Mouse (Mus musculus) lung, embryonic 14.5 days (tissue): ENCODE measurements at regions not wholly inside any gene's neighbourhood (a gene's known extent, or its start where the extent isn't known, plus 50 kb on each side); places are given as distances from the start of the nearest gene placed in this dataset.
"Not testable (repeated sequence)": the region's sequence is repeated elsewhere in the genome, so short reads cannot be mapped to it uniquely, and the experiment has no call there.

ENCODE experiments used
- ATAC-seq: fragments of 200-750 bp; cut with Nextera tagmentation; 2 replicates; pipeline ENCODE4 v1.8.0; 2017; ENCODE audit warnings: mild to moderate bottlenecking, moderate TSS enrichment, moderate library complexity; ENCODE audit not compliant: insufficient read depth
- DNase-seq: peaks from one replicate; pipeline ENCODE4 v3.0.0-alpha.2; 2015
- H3K27ac ChIP-seq: fragments of 300-500 bp; sonication (generic); 2 replicates; pipeline ENCODE4 v1.5.1; 2014; ENCODE audit warnings: low read depth, mild to moderate bottlenecking, moderate library complexity
- H3K27me3 ChIP-seq: fragments of 300-500 bp; sonication (generic); 2 replicates; pipeline ENCODE4 v1.6.1; 2014; ENCODE audit warnings: low read length, control low read depth; ENCODE audit not compliant: insufficient read depth
- H3K36me3 ChIP-seq: fragments of 300-500 bp; sonication (generic); 2 replicates; pipeline ENCODE4 v1.6.1; 2014; ENCODE audit warnings: control low read depth; ENCODE audit not compliant: insufficient read depth
- H3K4me1 ChIP-seq: fragments of 300-500 bp; sonication (generic); 2 replicates; pipeline ENCODE4 v1.6.1; 2014; ENCODE audit warnings: antibody characterized with exemption, control low read depth; ENCODE audit not compliant: insufficient read depth
- H3K4me2 ChIP-seq: fragments of 300-500 bp; sonication (generic); 2 replicates; pipeline ENCODE4 v1.6.1; 2014; ENCODE audit warnings: mild to moderate bottlenecking
- H3K4me3 ChIP-seq: fragments of 300-500 bp; sonication (generic); 2 replicates; pipeline ENCODE4 v1.5.1; 2014; ENCODE audit warnings: low read depth, low read length
- H3K9ac ChIP-seq: fragments of 300-500 bp; sonication (generic); 2 replicates; pipeline ENCODE4 v1.6.1; 2014
- H3K9me3 ChIP-seq: fragments of 300-500 bp; sonication (generic); 2 replicates; pipeline ENCODE4 v1.6.1; 2016; ENCODE audit warnings: low read depth, low read length, control low read depth
- CTCF ChIP-seq: IDR thresholded peaks from 2 replicates; pipeline ENCODE4 v1.5.1; 2016; ENCODE audit warnings: antibody characterized with exemption, low read depth
- WGBS: fragments of 180-500 bp; shearing (Covaris S2); extraction: QIAGEN DNeasy Blood & Tissue Kit; methylation state at CpG from one replicate; pipeline ENCODE4 v1.1.7; 2014; 5-methylcytosine and 5-hydroxymethylcytosine counted together

DNA sequence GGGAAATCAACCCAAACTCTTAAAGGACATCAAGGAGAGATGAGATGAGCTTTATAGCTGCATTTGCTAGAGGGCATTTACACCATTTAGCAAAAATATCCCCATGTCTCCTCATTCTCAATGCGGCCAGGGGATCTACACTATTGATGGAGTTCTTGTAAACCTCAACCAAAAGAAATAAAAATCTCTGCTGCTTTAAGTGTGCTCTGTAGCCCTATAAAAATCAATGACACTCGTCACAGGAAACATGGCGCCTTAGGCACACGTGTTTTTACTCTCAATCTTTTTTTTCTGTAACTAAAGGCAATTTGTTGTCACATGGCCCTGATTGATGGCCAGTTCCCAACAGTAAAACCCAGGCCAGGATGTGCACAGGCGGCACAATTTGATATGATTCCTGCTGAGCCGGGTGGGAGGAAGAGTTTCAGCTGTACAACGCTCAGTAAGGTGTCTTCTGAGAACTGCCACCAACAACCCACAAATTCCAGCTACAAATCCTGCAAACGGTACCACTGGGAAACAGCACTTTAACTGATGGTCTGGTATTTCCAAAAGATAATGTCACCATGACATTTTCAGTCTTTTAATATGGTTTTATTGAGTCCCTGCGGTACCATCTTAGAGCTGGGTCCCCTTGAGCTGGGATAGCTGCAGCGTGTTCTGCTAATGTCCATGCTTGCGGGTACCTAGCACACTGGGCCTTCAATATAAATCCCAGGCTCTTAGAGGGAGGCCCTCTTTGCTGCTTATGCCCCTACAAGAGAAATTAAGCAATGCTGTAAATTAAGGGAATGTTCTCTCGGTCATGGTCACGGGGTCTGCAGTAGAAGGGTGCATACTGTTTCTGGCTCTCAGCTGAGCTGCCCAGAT lies 78.8 kb downstream of the Tpbg start:
- H3K9me3 ChIP-seq, result no peaks in the 10 kb centered on the region
- H3K36me3 ChIP-seq, result no peaks in the 10 kb centered on the region
- H3K27me3 ChIP-seq, result no peaks in the 10 kb centered on the region
- ATAC-seq (no peak), DNase-seq (no peak)
- H3K27ac ChIP-seq, result no peak overlapping the region
- no peak overlapping the region for H3K9ac ChIP-seq
- H3K4me1 ChIP-seq, result no peaks in the 10 kb centered on the region
- H3K4me2 ChIP-seq, result no peak overlapping the region
- TF ChIP-seq CTCF, result no peak
- 68% methylated on average over 13 of the region's 13 CpGs for WGBS
- H3K4me3 ChIP-seq, result no peak overlapping the region

DNA sequence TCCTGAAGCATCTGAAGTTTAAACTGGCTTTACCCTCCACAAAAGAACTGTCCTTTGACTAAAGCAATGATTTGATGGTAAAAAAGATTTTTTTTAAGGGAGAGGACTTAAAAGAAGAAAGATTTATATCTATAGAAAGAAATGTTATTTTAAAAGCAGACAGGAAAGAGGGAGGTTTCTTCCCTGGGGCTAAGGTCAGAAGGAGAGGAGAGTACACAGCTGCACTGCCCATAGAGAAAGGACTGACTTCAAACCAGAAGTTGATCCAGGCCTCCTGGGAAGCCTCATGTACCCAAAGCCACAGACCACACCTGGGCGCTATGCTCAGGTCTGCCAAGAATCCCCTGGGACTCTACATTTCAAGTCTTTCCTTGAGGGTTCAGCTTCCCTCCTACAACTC lies 83.1 kb downstream of the Tpbg start:
- H3K36me3 ChIP-seq, result no peaks in the 10 kb centered on the region
- H3K27me3 ChIP-seq, result no peaks in the 10 kb centered on the region
- no peaks in the 10 kb centered on the region for H3K4me1 ChIP-seq
- no peak for TF ChIP-seq CTCF
- H3K4me2 ChIP-seq, result no peak overlapping the region
- H3K9ac ChIP-seq, result no peak overlapping the region
- ATAC-seq (no peak), DNase-seq (no peak)
- no peak overlapping the region for H3K27ac ChIP-seq
- 88% methylated on average over 1 of the region's 1 CpGs for WGBS
- H3K9me3 ChIP-seq, result no peaks in the 10 kb centered on the region
- no peak overlapping the region for H3K4me3 ChIP-seq

DNA sequence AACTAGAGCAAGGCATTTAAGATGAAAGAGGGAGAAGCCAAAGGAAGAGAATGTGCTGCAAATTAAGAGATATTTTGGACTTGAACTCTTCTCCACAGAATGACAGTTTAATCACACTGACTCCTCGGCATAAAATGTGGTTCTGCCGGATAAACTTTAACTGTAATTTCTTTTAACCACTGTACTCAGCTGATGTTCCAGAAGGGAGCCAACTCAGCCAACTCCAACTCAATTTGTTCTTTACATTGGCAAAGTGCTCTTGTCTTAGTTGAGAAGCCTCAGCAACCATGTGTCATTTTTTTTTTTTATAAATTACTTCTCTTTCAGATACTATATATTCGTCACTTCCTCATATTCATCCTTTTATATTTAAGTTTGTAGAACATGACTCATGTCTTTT lies 90.0 kb downstream of the Tpbg start:
- TF ChIP-seq CTCF, result no peak
- H3K4me1 ChIP-seq, result no peaks in the 10 kb centered on the region
- no peaks in the 10 kb centered on the region for H3K27me3 ChIP-seq
- H3K4me2 ChIP-seq, result no peak overlapping the region
- H3K36me3 ChIP-seq, result no peaks in the 10 kb centered on the region
- H3K9me3 ChIP-seq, result no peaks in the 10 kb centered on the region
- WGBS, result 67% methylated on average over 3 of the region's 3 CpGs
- H3K27ac ChIP-seq, result no peak overlapping the region
- no peak overlapping the region for H3K9ac ChIP-seq
- H3K4me3 ChIP-seq, result no peak overlapping the region
- DNase-seq (no peak), ATAC-seq (no peak)

DNA sequence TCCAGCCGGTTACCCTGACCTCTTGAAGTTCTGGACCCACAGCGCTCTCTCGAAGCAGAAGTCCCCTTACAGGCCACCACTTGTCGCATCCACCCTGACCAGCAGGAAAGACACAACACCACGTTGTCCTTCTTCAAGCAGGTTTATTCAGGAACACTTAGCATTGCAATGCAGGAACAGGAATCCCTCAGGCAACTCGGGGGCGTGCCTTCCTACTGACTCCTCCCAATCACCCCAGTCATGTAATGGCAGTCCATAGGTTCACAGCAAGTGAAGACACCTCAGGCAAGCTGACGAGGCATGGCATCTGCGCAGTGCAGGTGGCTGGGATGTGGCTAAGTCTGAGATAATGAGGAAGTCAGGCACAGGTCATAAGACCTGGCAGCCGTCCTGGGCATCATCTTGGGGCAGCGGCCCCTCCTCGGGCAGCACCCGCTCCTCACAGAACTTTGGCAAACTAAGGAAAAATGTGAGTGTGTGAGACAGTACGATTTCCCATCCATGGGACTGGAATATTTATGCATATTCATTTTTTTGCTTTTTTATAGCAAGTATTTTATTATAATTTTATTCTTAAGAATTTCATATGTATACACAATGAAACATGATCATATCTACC lies 101.0 kb downstream of the Tpbg start:
- H3K9me3 ChIP-seq, ATAC-seq, H3K36me3 ChIP-seq, DNase-seq, H3K4me2 ChIP-seq, H3K4me3 ChIP-seq, H3K9ac ChIP-seq, H3K4me1 ChIP-seq, H3K27me3 ChIP-seq, H3K27ac ChIP-seq: not testable (repeated sequence)
- WGBS, result 88% methylated on average over 14 of the region's 14 CpGs

DNA sequence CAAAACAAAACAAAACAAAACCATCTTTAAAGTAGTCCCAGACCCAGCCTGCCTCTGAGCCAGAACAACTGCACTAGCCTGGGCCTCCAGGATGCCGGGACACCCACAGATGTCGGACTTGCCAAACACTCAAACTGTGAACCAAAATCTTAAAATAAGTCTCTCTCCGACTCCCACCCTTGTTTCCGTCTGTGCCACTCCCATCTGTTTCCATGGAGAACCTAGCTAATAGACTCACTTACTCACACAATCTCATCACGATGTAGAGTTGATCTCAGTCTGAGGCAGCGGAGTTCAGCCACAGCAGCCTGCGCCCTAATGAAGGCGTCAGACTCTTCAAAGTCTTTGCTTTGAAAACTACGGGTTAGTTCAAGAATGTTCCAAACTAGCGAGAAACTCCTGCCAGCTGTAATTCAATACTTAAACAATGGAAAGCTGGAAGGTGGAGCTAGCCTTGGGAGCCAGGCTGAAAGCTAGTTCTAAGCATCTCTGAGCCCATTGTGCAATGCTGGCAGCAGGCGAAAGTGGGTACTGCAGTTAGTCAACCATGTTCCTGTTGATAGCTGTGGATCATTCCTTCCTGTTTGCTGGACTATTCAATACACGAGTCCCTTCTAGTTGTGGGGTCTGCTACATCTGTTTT lies 106.4 kb downstream of the Tpbg start:
- H3K27me3 ChIP-seq, result no peaks in the 10 kb centered on the region
- peak; percentile 28; the same call in 1 of the 2 replicates for ATAC-seq
- no peak overlapping the region for H3K4me3 ChIP-seq
- no peak overlapping the region for H3K27ac ChIP-seq
- TF ChIP-seq CTCF, result 0 out of 2 replicates have a peak, but pooled peaks have one; percentile 7
- WGBS, result 59% methylated on average over 12 of the region's 12 CpGs
- no peaks in the 10 kb centered on the region for H3K9me3 ChIP-seq
- DNase-seq, result peak; percentile 34
- no peaks in the 10 kb centered on the region for H3K4me1 ChIP-seq
- H3K4me2 ChIP-seq, result no peak overlapping the region
- H3K36me3 ChIP-seq, result no peaks in the 10 kb centered on the region
- H3K9ac ChIP-seq, result no peak overlapping the region

GRCm38 (mm10) chr9:85951777-85952176 lies 109.6 kb downstream of the Tpbg start:
- WGBS, result 84% methylated on average over 2 of the region's 2 CpGs
- no peaks in the 10 kb centered on the region for H3K27me3 ChIP-seq
- no peaks in the 10 kb centered on the region for H3K4me1 ChIP-seq
- no peak overlapping the region for H3K4me3 ChIP-seq
- H3K9ac ChIP-seq, result no peak overlapping the region
- no peaks in the 10 kb centered on the region for H3K9me3 ChIP-seq
- ATAC-seq (no peak), DNase-seq (no peak)
- no peak overlapping the region for H3K27ac ChIP-seq
- H3K36me3 ChIP-seq, result no peaks in the 10 kb centered on the region
- no peak for TF ChIP-seq CTCF
- no peak overlapping the region for H3K4me2 ChIP-seq

DNA sequence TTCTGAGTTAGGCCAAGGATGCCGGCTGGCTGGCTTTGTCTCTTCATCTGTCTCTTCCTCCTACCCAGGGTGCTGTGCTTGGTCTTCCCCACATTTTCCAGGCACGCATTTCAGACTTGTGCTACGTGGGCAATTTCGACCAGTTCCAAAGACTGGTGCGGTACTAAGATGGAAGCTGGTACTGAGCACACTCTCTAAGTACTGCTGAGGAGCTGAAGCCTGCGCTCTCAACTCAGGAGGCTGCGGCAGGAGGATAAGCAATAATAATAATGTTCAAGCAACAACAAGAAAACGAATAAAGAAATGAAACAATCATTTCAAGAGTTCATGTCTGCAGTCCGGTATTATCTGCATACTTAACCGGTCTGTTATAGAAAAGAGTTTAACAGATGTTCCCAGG lies 127.9 kb downstream of the Tpbg start:
- WGBS, result 74% methylated on average over 10 of the region's 10 CpGs
- H3K27me3 ChIP-seq, result no peaks in the 10 kb centered on the region

More for the DNA sequence above, 127.9 kb downstream of the Tpbg start:
- H3K36me3 ChIP-seq, result no peaks in the 10 kb centered on the region
- no peak overlapping the region for H3K4me2 ChIP-seq
- TF ChIP-seq CTCF, result no peak
- DNase-seq (no peak), ATAC-seq (no peak)
- H3K9me3 ChIP-seq, result no peaks in the 10 kb centered on the region
- H3K27ac ChIP-seq, result no peak overlapping the region
- no peak overlapping the region for H3K9ac ChIP-seq
- H3K4me1 ChIP-seq, result no peaks in the 10 kb centered on the region
- no peak overlapping the region for H3K4me3 ChIP-seq
